Mouse (Mus musculus) embryonic facial prominence, embryonic 14.5 days (tissue): ENCODE data around the gene Psmd2. TPM values are rescaled to one million over a fixed set of nuclear protein-coding genes. Genes with fewer than 3 reads are reported as not detected.

ENCODE experiments used
- ATAC-seq: fragments of 200-750 bp; cut with Nextera tagmentation; 2 replicates; pipeline ENCODE4 v1.8.0; 2017; ENCODE audit warnings: low read depth, moderate number of reproducible peaks, moderate TSS enrichment
- DNase-seq: peaks from one replicate; pipeline ENCODE4 v3.0.0-alpha.2; 2015; ENCODE audit warnings: low spot score
- H3K27ac ChIP-seq: fragments of 300-500 bp; sonication (generic); replicated peaks from 2 replicates; pipeline ENCODE4 v1.5.1; 2014; ENCODE audit warnings: low read depth, mild to moderate bottlenecking, low read length, moderate library complexity
- H3K27me3 ChIP-seq: fragments of 300-500 bp; sonication (generic); replicated peaks from 2 replicates; pipeline ENCODE4 v1.6.1; 2014; ENCODE audit warnings: low read length; ENCODE audit not compliant: control insufficient read depth, insufficient read depth
- H3K36me3 ChIP-seq: fragments of 300-500 bp; sonication (generic); 2 replicates; pipeline ENCODE4 v1.6.1; 2014; ENCODE audit warnings: low read length, mixed read lengths; ENCODE audit not compliant: control insufficient read depth, insufficient read depth
- H3K4me1 ChIP-seq: fragments of 300-500 bp; sonication (generic); 2 replicates; pipeline ENCODE4 v1.6.1; 2014; ENCODE audit warnings: antibody characterized with exemption, low read length; ENCODE audit not compliant: control insufficient read depth, insufficient read depth
- H3K4me2 ChIP-seq: fragments of 300-500 bp; sonication (generic); 2 replicates; pipeline ENCODE4 v1.6.1; 2014; ENCODE audit warnings: low read depth, mild to moderate bottlenecking, low read length, moderate library complexity, mixed read lengths
- H3K4me3 ChIP-seq: fragments of 300-500 bp; sonication (generic); 2 replicates; pipeline ENCODE4 v1.5.1; 2014; ENCODE audit warnings: low read depth, mild to moderate bottlenecking, low read length
- H3K9ac ChIP-seq: fragments of 300-500 bp; sonication (generic); 2 replicates; pipeline ENCODE4 v1.6.1; 2014; ENCODE audit warnings: low read depth, mild to moderate bottlenecking, low read length, moderate library complexity, mixed read lengths
- H3K9me3 ChIP-seq: fragments of 300-500 bp; sonication (generic); 2 replicates; pipeline ENCODE4 v1.6.1; 2016; ENCODE audit warnings: low read length; ENCODE audit not compliant: control insufficient read depth
- WGBS: fragments of 180-500 bp; shearing (Covaris S2); extraction: QIAGEN DNeasy Blood & Tissue Kit; methylation state at CpG from one replicate; pipeline ENCODE4 v1.1.7; 2014; 5-methylcytosine and 5-hydroxymethylcytosine counted together
- polyA plus RNA-seq: library from polyadenylated mRNA; unstranded; fragments of >200 nt; fragmentation: Nextera tagmentation; extraction: Ambion mirVana; gene quantifications from 2 replicates; pipeline ENCODE4 v1.2.1, GENCODE M21; 2014

Gene Psmd2
- polyA plus RNA-seq, 1 experiment from 2014 or later, result 278 TPM

DNA sequence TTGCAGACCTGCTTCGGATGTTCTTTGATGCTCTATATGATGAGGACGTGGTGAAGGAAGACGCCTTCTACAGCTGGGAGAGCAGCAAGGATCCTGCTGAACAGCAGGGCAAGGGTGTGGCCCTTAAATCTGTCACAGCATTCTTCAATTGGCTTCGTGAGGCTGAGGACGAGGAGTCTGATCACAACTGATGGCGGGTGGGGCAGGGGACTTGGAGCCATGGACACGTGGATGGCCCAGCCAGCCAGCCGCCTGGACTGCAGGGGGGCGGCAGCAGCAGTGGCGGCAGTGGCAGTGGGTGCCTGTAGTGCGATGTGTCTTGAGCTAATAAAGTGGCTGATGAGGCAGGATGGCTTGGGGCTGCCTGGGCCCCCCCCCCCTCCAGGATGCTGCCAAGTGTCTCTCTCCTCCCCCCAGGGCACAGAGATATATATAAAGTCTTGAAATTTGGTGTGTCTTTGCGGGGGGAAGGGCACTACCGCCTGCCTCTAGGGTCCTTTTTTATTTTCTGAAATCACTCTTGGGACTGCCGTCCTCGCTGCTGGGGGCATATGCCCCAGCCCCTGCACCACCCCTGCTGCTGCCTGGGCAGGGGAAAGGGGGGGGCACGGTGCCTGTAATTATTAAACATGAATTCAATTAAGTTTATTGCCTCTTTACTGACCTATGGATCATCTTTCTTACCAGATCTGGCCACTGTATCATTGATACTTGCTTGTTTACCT lies 41.0 kb downstream of the Psmd2 start:
- DNase-seq (no peak), ATAC-seq (no peak)
- peak overlapping the region; percentile 92 for H3K27ac ChIP-seq
- peaks cover 51% of the 10 kb centered on the region for H3K36me3 ChIP-seq
- no peaks in the 10 kb centered on the region for H3K9me3 ChIP-seq
- 36% methylated on average over 16 of the region's 16 CpGs for WGBS
- H3K27me3 ChIP-seq, result no peaks in the 10 kb centered on the region
- peak overlapping the region; percentile 94 for H3K4me2 ChIP-seq
- H3K4me1 ChIP-seq, result peaks cover 15% of the 10 kb centered on the region
- H3K9ac ChIP-seq, result peak overlapping the region; percentile 79; the same call in 1 of the 2 replicates
- peak overlapping the region; percentile 63 for H3K4me3 ChIP-seq

- peaks cover 43% of the 10 kb centered on the region for H3K36me3 ChIP-seq
- ATAC-seq (peak; percentile 94), DNase-seq (peak; percentile 96)
- peak within 1 kb of the TSS; percentile 94 for H3K4me2 ChIP-seq
- H3K27me3 ChIP-seq, result no peaks in the 10 kb centered on the region
- peak within 1 kb of the TSS; percentile 79 for H3K9ac ChIP-seq
- peak within 1 kb of the TSS; percentile 92 for H3K27ac ChIP-seq
- H3K9me3 ChIP-seq, result no peaks in the 10 kb centered on the region
- under 1% methylated on average over 30 of the region's 37 CpGs for WGBS
- peak within 1 kb of the TSS; percentile 63 for H3K4me3 ChIP-seq
- H3K4me1 ChIP-seq, result peaks cover 15% of the 10 kb centered on the region
These were observed 41.8 kb downstream of the Psmd2 start, which contains the start of gene Fam131a for GRCm38 (mm10) chr16:20693111-20693701. TSS of gene Fam131a (plus strand) at chr16:20693241.

GRCm38 (mm10) chr16:20694781-20695180 lies 43.3 kb downstream of the Psmd2 start:
- Histone ChIP-seq H3K4me1 (peaks cover 15% of the 10 kb centered on the region), H3K4me3 (peak overlapping the region; percentile 37; the same call in 1 of the 2 replicates), H3K36me3 (peaks cover 34% of the 10 kb centered on the region), H3K27me3 (no peaks in the 10 kb centered on the region), H3K27ac (peak overlapping the region; percentile 63; the same call in 1 of the 2 replicates), H3K9ac (no peak overlapping the region), H3K9me3 (no peaks in the 10 kb centered on the region), H3K4me2 (peak overlapping the region; percentile 74; the same call in 1 of the 2 replicates)
- WGBS, result 71% methylated on average over 8 of the region's 8 CpGs
- ATAC-seq (no peak), DNase-seq (peak; percentile 59)

DNA sequence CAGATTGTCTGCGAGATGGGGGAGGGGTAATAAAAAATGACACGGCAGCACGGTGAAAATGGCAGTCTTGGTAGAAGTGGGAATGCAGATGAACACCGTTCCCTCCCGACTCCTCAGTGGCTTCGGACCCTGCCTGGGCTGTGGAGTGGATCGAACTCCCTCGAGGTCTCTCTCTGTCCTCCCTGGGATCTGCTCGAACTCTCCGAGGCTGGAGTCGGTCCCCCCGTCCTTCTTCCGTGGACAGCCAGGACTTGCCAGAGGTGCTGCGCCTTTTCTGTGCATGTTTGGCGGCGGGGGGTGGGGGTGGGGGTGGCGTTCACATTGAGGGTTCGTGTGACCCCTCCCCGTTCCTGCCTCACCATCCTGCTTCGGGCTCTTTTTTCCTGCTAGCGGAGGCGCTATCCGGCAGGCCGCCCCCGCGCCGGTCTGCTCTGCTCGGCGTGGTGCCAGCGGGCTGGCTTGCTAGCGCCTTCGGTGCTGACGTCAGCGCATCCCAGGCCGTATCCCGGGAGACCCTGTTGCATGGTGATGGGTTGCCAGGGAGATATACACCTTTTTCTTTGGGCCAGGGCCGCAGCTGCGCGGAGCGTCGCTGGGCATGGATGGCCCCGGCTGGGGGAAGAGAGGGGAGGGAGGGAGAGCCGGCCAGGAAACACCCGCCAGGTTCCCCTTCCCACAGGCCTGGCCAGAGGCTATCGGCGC lies 44.3 kb downstream of the Psmd2 start:
- peak; percentile 77 for ATAC-seq
- H3K9ac ChIP-seq, result peak overlapping the region; percentile 65
- WGBS, result 2% methylated on average over 36 of the region's 46 CpGs

GRCm38 (mm10) chr16:20699266-20699665 lies 47.8 kb downstream of the Psmd2 start:
- 75% methylated on average over 5 of the region's 5 CpGs for WGBS
- Histone ChIP-seq H3K36me3 (peaks cover 23% of the 10 kb centered on the region), H3K27me3 (no peaks in the 10 kb centered on the region), H3K4me2 (no peak overlapping the region), H3K4me3 (no peak overlapping the region), H3K9ac (no peak overlapping the region), H3K9me3 (no peaks in the 10 kb centered on the region), H3K4me1 (peaks cover 25% of the 10 kb centered on the region), H3K27ac (no peak overlapping the region)
- ATAC-seq, result no peak
- no peak for DNase-seq

More for the DNA sequence above, 44.3 kb downstream of the Psmd2 start:
- Histone ChIP-seq H3K9me3 (no peaks in the 10 kb centered on the region), H3K4me2 (peak overlapping the region; percentile 74), H3K27me3 (no peaks in the 10 kb centered on the region), H3K36me3 (peaks cover 26% of the 10 kb centered on the region), H3K4me1 (peaks cover 15% of the 10 kb centered on the region), H3K4me3 (peak overlapping the region; percentile 37), H3K27ac (peak overlapping the region; percentile 63)
- peak; percentile 95 for DNase-seq

DNA sequence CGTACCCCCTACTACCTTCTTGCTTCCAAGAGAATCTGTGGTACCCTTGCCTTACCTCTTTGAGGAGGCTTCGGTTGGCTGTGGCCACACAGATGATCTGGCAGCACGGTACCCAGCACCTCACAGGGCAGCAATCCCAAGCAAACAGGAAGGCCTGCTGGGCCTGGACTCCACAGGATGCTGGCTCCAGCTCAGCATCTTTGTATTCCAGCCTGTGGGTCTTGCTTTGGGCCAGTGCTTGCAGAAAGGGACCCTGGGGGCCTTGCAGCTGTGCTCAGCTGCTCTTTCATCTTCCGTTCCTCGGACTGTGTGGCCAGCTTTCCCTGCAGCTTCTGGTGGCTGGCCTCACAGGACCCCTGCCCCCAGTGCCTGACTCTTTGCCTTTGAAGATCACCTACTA lies 48.6 kb downstream of the Psmd2 start:
- Histone ChIP-seq H3K36me3 (peaks cover 28% of the 10 kb centered on the region), H3K9me3 (no peaks in the 10 kb centered on the region), H3K4me1 (peaks cover 25% of the 10 kb centered on the region), H3K4me2 (no peak overlapping the region), H3K27me3 (no peaks in the 10 kb centered on the region), H3K27ac (no peak overlapping the region), H3K9ac (no peak overlapping the region), H3K4me3 (no peak overlapping the region)
- DNase-seq, result no peak
- ATAC-seq, result no peak
- WGBS, result 38% methylated on average over 5 of the region's 5 CpGs

- DNase-seq (no peak), ATAC-seq (no peak)
- 44% methylated on average over 7 of the region's 7 CpGs for WGBS
- H3K4me1 ChIP-seq, result peaks cover 17% of the 10 kb centered on the region
- H3K36me3 ChIP-seq, result peaks cover 41% of the 10 kb centered on the region
- H3K9me3 ChIP-seq, result no peaks in the 10 kb centered on the region
- H3K27ac ChIP-seq, result peak overlapping the region; percentile 72
- H3K4me2 ChIP-seq, result peak overlapping the region; percentile 28; the same call in 1 of the 2 replicates
- H3K27me3 ChIP-seq, result no peaks in the 10 kb centered on the region
- H3K4me3 ChIP-seq, result no peak overlapping the region
- H3K9ac ChIP-seq, result peak overlapping the region; percentile 52; the same call in 1 of the 2 replicates
These were observed 49.9 kb downstream of the Psmd2 start for GRCm38 (mm10) chr16:20701316-20701715.

GRCm38 (mm10) chr16:20701729-20702521 lies 50.5 kb downstream of the Psmd2 start:
- H3K4me3 ChIP-seq, result no peak overlapping the region
- 9% methylated on average over 11 of the region's 12 CpGs for WGBS
- peaks cover 47% of the 10 kb centered on the region for H3K36me3 ChIP-seq
- H3K9ac ChIP-seq, result peak overlapping the region; percentile 52
- peak overlapping the region; percentile 72 for H3K27ac ChIP-seq
- no peaks in the 10 kb centered on the region for H3K9me3 ChIP-seq
- H3K27me3 ChIP-seq, result no peaks in the 10 kb centered on the region
- peaks cover 15% of the 10 kb centered on the region for H3K4me1 ChIP-seq
- ATAC-seq (peak; percentile 26), DNase-seq (peak; percentile 61)
- H3K4me2 ChIP-seq, result peak overlapping the region; percentile 28
